Mouse (Mus musculus): ENCODE measurements at regions not wholly inside any gene's neighbourhood (a gene's known extent, or its start where the extent isn't known, plus 50 kb on each side); places are given as distances from the start of the nearest gene placed in this dataset.
"Not testable (repeated sequence)": the region's sequence is repeated elsewhere in the genome, so short reads cannot be mapped to it uniquely, and the experiment has no call there.

DNA sequence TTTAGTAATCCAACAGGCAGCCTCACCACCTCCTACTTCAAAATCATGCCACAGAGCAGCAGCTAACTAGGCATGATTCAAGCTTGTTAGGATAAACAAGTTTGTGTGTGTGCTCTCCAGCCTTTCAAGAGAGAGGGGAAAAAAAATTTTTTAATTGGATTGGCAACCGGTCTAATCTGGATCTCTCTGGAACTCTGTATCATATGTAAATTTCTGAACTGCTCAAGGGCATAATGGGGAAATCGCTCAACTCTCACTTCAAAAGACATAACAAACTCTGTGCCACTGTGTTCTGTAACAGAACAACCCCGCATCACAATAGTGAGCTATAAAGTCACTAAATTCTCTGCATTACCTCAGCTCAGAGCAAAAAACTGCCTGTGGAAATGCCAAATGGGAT, 147.9 kb upstream of the Krtap11-1 start:
- in situ Hi-C loops (cut with MboI, MseI), result no loop called here

DNA sequence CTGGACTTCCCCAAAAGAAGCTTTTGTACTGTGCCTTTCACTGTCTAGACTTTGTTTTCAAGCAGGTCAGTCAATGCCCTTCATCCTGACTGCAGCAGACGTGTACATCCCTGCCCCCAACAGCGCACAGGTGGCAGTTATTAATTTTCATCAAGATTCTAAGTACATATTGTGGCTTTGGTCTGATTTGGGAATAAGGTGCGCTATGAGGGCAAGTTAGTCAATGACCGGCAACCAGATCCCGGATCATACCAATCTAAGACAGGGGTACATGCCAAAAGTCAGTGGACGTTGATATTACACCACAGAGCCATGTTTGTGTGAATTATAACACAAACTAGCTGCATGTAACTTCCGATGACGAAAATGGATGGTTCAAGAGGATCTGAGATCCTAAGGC, 144.7 kb upstream of the Krtap11-1 start:
- in situ Hi-C loops (cut with MboI, MseI), result not testable (repeated sequence)

DNA sequence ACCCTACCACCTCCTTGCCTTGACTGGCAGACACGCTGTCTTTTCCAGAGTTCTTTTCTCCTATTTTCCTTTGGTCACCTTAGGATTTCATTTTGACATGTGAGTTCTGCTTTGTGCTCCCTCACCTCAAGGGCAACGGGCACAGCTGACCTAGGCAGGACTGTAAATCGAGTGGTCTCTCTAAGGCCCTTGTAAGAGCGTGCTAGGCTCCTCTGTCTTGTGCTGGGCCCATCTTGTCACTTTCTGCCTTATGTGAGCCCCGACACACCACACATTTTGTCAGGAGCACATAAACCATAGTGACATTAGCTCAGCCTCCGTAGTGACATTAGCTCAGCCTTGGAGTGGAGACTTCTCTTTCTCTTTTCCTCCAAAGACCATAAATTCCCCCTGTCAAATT, 133.3 kb upstream of the Krtap11-1 start:
- in situ Hi-C loops (cut with MboI, MseI), result no loop called here

DNA sequence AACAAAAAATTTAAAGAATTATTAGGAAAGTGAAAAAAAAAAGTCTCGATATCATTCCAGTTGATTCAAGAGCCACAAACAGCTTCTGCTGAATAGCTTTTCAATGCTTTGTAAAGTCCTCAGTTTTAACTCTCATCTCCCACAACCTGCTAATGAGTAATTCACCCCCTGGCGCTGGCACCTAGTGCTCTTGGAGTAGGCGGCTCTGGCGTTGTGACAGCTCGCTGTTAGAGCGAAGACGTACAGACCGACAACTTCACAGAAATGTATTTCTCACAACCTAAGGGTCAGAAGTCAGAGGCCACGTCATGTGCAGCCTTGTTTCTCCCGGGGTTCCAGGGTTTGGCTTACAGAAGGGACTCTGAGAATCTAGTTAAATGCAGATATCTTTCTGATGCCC, 132.2 kb upstream of the Krtap11-1 start:
- in situ Hi-C loops (cut with MboI, MseI), result no loop called here

DNA sequence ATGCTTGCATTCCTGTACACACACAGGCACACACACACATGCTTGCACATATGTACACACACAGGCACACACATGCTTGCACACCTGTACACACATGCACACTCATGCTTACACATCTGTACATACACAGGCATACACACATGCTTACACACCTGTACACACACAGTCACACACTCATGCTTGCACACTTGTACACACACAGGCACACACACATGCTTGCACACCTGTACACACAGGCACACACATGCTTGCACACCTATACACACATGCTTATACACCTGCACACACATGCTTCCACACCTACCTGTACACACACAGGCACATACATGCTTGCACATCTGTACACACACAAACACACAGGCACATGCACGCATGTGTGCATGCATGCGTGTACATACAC, 131.4 kb upstream of the Krtap11-1 start:
- in situ Hi-C loops (cut with MboI, MseI), result no loop called here

DNA sequence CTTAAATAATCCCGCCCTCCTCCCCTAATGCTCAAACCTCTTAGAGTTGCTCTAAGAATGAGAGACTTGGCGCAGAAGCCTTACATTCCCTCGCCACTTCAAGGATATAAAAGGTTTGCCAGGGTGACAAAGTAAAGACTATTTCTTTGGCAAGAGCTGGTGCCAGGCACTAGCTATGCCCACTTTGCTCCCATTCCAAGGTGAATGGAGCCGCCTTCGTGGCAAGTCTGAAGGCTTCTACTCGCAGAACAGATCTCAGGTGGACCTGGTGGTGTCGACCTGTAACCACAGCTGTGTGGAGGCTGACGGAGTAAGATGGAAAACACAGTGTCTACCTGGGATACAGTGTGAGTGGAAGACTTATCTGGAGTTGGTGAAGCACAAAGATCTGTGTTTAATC, 130.8 kb upstream of the Krtap11-1 start:
- in situ Hi-C loops (cut with MboI, MseI), result no loop called here

DNA sequence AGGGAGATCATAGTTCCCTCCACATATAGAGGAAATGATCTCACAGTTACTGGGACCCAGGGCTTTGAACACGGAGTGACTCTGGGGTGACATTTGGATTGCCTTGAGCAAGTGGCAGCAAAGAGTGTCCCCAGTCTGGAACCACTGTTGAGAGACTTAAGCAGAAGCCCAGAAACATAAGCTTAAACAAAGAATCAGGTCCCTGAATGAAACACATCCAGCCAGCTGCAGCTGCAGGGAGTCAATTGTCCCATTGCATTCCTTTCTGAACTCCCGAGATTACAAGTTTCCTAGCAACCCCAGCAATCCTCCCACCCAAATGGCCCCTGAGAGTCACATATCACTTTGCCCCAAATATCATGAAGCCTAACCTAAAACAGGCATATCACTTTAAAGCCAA, 128.7 kb upstream of the Krtap11-1 start:
- in situ Hi-C loops (cut with MboI, MseI), result loop anchor here (10.0 kb wide), 1 partner anchor 925 kb away; no protein-coding TSS in a partner anchor

DNA sequence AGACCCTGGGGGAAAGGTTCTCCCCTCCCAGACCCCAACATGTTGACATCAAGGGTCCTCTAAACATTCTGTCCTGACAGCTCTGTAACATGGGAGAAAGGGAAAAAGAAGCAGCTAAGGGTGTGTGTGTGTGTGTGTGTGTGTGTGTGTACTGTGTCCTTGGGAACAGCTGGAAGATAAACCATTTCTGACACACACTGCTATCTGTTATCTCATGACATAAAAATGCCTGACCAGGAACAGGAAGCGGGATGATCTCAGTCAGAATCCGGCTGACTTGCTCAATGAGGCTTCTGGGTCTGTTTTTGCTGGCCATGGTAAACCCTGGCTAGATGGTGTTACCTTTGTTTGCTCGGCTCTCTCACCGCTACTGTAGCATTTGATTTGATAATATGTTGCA, 124.8 kb upstream of the Krtap11-1 start:
- in situ Hi-C loops (cut with MboI, MseI), result loop anchor here (10.0 kb wide), 1 partner anchor 929 kb away; no protein-coding TSS in a partner anchor

DNA sequence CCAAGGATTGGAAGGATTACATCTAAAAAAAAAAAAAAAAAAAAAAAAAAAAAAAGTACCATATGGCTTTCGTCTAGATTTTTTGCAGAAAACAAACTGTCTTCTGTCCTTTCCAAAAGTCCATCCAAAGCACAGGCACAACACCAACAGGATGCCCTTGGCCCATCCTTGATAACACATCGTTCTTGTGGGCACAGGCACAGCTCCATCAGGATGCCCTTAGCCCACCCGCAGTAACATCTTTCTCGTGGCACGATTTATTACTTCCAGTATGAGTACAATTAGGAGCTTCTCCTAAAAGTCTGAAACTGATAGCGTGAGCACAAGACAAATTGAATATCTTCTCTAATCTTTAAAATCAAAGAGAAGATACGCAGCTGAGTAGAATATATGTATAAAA, 124.4 kb upstream of the Krtap11-1 start:
- in situ Hi-C loops (cut with MboI, MseI), result loop anchor here (10.0 kb wide), 1 partner anchor 929 kb away; no protein-coding TSS in a partner anchor

DNA sequence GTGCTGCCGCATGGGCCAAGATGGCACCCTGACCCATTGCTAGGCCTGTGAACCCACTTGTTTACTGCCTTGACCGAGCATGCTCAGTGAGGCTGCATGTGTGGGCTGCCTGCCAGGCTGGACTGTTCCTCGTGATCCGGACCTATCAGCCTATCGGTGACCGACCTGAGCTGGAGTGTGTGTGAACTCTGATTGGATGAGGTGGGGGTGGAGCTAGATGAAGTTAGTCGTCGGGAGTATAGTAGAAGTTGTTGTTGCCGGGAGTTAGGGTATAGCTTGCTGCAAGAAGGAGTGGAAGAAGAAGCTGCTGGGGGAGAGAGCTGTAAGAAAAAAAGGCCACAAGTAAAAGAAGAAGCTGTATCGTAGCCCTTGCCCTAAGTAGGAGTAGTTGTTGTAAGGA, 122.3 kb upstream of the Krtap11-1 start:
- in situ Hi-C loops (cut with MboI, MseI), result loop anchor here (10.0 kb wide), 1 partner anchor 931 kb away; no protein-coding TSS in a partner anchor

DNA sequence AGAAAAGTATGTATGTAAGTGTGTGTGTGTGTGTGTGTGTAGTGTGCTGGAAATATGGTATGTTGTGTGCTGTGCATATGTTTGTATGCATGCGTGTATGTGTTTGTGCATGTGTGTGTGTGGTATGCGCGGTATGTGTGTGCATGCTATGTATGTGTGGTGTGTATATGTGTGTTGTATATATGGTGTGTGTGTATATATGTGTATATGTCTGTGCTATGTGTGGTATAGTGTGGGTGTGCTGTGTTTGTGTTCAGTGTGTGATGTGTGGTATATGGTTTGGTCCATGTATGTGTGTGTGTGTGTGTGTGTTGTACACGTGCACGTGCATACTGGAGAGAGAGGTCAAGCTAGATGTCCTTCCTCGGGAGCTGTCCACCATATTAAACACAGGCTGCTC, 108.5 kb upstream of the Krtap11-1 start:
- in situ Hi-C loops (cut with MboI, MseI), result no loop called here

DNA sequence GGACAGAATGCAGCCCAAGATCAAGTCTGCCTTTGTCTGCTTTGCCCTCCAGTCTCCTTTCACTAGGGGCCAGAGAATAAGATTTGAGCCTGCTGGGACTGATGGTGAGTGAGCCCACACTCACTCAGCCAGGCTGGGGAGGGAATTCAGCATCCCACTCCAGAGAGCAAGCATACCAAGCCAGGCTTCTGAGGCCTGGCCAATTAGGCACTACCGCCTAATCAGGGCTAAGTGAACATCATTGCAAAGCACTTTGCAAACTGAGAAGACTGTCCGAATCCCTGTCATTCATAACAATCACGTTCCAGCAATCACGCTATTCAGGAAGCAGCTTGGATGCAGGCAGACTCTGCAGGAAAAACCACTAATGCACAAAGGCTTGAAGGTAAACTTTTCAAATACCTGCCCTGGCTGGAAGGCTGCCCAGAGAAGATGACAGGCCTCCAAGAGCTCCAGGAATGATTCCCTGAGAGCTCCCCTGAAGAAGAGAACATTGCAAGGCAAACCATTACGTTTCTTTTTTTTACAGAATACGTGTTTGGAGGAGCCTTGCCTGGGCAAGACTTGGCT, 107.5 kb upstream of the Krtap11-1 start:
- in situ Hi-C loops (cut with MboI, MseI), result no loop called here

DNA sequence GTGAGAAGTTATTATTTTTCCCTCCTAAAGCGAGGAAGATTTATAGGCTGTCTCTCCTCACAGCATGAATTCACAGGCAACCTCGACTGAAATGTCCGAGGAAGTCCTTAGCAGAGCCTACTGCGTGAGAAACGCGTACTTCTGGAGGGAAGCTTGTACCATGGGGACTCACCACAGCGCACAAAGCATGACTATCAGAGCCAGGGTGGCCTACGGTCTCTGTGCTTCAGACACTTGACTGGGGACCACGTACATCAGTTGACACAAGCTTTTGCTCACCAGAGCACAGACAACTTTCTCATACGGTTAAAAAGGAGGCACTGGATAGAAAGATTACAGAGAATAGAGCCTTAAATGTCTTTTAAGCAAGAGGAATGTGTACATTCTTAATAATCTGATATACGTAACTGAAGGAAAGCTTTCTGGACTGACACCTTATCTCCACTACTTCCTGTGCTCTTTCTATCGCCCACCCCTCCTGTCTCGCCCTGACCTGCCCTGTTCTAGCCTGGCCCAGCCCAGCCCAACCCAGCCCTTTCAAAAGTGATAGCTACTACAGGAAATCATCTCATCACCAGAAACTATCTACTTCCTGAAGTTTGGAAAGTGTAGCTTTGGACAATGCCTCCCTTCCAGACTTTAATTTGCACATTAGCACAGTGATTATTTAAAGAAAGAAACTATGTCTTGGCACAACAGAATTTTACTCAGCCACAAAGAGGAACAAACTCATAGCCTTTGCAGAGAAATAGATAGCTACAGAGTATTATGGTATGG, 104.2 kb upstream of the Krtap11-1 start:
- in situ Hi-C loops (cut with MboI, MseI), result no loop called here

DNA sequence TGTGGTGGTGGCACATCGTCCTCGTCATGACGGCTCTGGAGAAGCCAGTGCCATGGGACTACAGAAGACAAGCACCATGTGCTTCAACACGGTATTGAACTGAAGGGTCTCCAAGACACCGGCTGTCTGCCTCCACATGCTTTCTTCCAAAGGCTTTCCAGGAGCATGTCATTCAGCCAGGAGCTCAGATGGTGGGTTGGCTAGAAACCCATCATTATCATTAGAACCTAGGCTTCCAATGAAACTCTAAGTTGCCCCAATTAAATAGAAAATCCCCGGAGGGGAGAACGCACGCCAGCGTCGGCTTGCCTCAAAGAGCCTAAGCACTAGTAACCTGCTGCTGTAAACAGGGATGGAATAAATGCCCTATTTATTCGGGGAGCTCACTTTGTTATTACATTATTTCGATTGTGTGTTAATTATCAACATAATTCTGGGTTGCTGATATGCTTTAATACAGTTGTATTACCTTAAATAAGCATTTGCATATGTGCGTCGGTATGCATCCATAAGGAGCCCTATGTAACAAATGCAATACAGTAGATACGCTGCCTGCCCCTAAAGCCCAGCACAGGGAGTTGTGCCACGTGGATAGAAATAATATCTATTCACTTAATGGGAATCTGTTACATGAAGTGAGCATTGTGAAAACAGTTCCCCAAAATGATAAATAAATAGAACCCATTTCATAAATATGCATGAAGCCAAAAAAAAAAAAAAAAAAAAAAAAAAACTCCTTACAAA, 103.3 kb upstream of the Krtap11-1 start:
- in situ Hi-C loops (cut with MboI, MseI), result no loop called here

DNA sequence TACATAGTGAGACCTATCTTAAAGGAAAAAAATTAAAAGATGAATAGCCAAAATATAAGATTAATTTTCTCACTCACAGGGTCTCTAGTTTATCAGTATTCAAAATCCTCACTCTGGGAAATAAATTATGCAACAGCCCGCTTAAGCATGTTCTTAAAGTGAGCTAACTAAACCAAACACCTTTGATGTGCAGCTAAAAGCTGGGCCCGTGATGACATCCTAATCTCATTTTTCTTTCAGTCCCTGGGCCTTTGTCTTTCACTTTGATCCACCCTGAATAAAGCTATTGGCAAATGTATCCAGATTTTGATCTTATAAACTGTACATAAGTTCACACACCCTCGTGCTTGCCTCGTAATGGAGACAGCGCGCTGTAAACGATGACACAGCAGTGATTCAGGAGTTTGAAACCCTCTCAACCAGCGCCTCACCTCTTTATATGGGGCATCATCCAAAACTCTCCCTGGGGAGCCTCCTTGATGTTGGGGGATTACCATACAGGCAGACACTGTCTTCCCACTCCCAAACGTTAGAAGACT, 100.3 kb upstream of the Krtap11-1 start:
- in situ Hi-C loops (cut with MboI, MseI), result no loop called here

DNA sequence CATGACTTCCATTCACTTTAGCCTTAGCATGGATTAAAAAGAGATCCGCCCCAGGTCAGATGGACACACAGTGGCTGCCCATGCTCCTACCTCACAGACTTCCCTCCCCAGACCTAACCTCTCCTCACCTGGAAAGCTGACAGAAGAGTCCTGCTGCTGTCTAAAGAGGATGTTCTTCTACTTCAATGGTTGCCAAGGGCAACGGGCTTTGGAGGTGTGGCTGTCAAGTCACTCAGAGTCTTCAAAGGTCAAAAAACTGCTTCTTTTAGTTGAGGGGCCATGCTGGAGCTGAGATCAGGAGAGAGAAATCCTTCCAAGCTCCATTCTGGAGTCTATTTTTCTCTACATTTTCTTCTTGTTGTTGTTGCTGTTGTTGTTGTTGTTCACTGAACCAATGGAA, 89.1 kb upstream of the Krtap11-1 start:
- in situ Hi-C loops (cut with MboI, MseI), result no loop called here

DNA sequence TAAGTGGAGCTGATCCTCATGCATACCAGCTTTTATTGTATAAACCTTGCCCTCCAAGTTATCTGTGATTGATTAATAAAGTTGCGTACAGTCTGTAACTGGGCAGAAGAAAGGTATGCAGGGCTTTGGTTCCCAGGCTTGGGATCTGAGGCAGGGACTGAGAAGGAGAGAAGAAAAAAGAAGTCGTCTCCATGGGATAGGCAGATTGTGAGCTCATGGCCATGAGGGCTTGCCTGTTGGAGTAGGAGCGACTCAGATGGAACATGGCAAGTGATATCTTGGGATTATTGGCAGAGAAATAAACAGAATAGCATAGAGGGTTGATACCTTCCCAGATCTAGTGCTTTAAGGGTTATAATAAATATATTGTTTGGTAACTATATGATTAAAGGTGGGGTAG, 85.1 kb upstream of the Krtap11-1 start:
- in situ Hi-C loops (cut with MboI, MseI), result no loop called here

DNA sequence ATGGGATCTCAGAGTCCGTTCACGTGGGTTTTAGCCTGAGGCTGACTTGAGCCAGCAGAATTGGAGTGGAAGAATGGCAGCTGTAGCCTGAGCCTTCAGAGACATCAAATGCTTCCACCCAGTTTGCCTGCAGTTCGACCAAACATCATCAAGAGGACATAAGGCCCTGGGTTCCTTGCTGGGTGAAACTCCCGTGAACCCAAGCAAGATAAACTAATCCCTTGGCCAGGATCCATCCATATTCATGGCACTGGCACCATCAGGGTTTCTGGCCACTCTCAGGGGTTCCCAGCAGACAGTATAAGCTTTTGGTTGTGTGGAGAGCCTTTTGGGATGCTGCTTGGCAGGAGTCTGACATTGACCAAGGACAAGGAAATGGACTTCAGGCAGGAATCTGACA, 77.7 kb upstream of the Krtap11-1 start:
- in situ Hi-C loops (cut with MboI, MseI), result no loop called here

DNA sequence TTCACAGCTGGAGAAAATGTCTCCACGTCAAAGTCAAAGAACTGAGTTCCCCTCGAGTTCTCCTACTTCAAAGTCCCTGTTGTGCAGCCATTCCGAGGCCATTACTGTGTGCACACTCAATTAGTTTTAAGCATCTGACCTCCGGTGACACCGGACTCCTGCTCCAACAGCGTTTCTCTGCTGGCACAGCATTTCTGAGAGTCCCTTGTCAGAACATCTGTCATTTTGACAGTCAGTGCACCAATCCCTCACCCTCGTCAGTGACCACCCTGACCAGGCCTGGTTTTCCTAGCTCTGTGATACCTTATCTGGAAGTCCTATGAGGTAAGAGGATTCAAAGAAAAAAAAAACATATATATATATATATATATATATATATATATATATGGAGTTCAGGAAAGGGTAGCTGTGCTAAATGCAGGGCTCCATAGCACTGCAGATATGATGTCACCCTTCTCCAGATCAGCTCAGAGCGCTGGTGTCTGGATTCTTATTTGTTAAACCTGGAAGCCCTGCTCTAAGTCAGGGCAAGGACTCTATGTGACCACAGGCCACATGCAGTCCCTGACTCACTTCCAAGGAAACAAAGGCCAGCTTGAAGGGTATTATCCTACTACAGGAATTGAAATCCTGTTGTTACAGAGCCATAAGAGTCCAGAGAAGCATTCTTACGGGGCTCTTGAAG, 63.1 kb upstream of the Krtap11-1 start:
- in situ Hi-C loops (cut with MboI, MseI), result no loop called here

DNA sequence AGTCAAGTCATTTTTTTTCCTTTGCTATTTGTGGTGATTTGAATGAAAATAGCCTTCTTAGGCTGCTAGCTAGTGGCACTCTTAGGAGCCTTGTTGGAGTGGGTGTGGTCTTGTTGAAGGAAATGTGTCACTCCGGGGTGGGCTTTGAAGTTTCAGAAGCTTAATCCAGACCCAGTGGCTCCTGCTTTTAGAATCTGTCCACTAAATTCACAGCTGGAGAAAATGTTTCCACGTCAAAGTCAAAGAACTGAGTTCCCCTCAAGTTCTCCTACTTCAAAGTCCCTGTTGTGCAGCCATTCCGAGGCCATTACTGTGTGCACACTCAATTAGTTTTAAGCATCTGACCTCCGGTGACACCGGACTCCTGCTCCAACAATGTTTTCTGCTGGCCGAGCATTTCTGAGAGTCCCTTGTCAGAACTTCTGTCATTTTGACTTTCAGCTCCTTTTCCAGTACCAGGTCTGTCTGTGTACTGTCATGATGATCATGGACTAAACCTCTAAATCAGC, 61.2 kb upstream of the Krtap11-1 start:
- in situ Hi-C loops (cut with MboI, MseI), result no loop called here

DNA sequence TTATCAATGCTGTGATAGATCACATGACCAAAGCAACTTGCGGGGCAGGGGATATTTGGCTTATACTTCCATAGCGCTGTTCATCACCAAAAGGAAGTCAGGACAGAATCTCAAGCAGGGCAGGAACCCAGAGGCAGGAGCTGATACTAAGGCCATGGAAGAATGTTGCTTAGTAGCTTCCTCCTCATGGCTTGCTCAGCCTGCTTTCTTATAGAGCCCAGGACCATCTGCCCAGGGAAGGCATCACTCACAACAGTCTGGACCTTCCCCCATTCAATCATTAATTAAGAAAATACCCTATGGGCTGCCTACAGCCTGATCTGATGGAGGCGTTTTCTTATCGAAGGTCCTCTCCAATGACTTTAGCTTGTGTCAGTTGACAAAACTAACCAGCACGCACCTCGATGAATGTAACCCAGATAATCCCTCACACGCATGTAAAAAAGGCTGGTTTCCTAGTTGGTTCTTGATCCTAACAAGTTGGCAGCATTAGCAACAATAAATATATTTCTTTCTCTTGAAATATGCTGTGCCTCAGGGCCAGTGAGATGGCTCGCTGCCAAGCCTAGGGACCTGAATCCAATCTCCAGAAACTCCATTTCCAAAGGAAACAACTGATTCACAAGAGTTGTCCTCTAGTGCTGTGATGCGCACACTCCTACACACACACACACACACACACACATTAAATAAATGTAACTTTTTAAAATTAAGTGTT, 60.6 kb upstream of the Krtap11-1 start:
- in situ Hi-C loops (cut with MboI, MseI), result no loop called here

Data from regulatory T cell (primary cell).